Mouse (Mus musculus) 3T3-L1 (cell line): ENCODE measurements around the gene Sema6b.

Source experiments
- DNase-seq: peaks from one replicate; pipeline ENCODE4 v3.0.0-alpha.2; 2015; ENCODE audit warnings: low read depth, low spot score

Sema6b gene

DNA sequence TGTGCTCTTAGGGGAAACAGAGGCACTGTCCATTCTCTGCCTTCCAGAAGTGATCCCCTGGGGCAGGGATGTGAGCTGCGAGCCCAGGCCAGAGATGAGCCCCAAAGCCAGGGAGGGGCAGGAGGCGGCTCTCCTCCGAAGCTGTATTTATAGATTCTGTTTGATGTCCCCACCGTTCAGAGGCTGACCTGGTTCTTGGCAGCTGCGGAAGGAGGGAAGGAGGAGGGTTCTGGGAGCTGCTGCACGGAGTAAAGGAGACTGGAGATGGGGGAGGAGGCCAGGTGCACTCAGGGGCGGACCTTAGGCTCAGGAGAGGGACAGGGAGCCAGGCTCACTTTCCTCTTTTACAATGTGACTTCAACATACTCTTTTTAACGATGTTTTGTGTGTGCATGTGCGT lies 6.0 kb upstream of the Sema6b start:
- no peak for DNase-seq

DNA sequence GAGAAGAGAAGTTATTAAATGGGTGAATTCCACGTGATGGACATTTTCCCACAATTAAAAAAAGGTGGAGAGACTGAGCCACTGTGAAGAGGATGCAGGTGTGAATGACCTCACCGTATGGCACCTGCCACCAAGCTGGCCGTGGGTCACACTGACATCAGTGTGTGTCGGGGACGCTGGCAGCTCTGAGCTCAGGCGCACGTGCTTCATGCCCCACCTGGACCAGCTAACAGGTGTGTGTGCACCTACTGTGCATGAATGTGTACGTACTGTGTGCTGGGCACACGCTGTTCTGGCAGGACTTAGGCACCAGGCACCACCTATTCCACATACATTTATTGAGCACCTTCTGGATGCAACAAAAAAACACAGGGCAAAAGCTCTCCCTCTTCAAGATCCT lies 4.4 kb upstream of the Sema6b start:
- DNase-seq: no peak

DNA sequence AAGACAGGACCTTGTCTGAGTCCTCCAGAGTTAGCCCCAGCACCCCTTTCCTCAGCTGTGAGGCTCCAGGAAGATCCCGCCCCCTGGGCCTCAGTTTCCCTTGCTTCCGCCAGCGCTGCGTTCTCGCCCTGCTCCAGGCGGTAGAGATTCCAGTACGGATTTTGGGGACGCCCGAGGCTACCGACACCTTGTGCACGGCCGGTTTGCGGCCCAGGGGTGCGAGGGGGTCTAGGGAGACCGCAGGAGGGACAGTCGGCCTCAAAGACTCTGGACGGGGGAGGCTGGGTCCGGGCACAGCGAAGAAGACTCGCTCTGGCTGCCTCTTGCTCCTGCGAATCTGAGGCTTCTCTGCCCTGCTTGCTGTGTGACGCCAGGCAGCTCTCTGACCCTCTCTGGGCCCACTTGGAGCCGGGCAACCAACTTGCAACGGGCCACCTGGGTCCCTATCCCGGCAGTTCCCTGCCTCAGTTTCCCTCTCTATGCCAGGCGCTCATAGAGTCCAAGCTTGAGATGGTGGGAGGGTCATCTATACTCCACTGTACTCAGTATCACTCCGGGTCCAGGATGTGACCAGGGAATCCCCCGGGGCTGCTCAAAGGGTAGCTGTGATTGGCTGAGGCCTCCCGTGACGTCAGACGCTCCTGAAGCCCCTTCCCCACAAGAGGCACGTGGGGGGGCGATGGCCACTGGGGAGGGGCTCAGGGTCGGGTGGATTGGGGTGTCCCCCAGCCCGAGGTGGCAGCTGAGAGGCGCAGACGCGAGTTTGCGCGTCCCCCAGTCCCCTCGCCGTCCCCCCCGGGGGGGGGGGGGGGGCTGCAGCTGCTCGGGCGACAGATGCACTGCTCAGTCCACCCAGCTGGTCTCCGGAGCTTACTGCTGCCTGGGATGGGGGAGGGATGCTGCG lies 1.8 kb upstream of the Sema6b start:
- DNase-seq: no peak

DNA sequence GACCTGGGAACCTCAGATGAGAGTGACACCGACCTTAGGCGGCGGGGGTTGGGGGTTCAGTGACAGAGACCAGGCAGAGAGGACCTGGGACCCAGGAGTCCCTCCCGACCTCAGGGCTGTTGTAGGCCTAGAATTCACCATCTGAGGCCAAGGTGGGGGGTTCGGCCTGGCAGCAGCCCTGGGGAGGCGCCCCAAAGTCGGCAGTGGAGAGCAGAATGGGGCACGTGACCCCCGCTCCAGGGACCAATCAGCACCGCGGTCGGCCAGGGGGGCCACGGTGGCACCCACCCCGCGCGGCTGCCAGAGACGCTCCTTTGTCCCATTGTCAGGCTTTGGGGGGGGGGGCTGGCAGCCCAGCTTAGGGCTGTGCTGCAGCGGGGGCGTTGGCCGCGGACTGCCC lies 788 bp downstream of the Sema6b start:
- no peak for DNase-seq

DNA sequence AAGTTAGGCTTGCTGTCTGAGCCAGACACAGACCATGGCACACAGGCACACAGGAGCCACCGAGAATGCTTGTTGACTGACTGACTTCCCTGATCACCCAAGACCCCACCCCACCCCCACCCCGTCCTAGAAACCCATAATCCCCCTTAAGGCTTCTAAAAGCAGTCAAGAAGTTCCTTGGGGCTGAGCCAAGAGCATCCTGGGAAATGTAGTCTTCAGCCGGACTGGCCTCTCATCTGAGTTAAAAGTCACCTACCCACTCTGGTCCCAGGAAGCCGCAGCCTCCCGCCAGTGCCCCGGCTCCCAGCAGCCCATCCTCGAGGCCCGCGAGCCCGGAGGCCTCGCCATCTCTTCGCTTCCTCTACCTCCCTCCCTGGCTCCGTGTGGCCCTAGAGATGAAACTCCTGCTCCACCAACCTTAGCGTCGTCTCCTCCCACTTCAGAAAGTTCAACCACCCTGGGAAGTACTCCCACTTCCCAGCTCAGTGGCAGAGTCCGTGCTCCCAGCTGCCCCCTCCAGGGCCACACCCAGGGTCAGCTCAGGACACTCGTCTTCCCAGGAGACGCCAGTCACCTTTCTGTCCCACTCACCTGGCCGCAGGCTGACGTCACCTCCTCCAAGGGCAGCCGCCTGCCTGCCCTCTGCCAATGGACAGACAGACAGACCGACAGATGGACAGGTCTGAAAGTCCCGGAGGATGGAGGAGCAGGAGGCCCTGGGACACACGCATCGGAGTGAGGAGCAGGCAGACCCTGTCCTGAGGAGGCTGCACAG lies 2.1 kb downstream of the Sema6b start:
- DNase-seq: no peak

DNA sequence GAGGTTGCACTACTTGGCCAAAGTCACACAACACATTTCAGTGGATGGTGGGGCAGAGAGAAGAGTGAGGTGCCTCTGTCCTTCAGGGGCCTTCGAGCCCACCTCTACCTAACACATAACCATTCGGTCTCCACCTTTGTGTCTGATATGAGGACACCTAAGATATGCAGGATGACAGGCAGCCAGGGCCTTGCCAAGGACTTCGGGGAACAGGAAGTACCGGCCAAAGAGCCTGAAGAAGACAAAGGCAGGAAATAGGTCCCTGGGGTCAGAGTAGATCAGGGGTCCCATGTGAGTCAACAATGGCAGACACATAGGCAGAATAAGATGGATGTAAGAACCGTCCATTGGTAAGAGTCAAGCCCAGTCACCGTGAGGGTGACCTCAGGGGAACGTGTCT lies 3.6 kb downstream of the Sema6b start:
- DNase-seq: no peak

DNA sequence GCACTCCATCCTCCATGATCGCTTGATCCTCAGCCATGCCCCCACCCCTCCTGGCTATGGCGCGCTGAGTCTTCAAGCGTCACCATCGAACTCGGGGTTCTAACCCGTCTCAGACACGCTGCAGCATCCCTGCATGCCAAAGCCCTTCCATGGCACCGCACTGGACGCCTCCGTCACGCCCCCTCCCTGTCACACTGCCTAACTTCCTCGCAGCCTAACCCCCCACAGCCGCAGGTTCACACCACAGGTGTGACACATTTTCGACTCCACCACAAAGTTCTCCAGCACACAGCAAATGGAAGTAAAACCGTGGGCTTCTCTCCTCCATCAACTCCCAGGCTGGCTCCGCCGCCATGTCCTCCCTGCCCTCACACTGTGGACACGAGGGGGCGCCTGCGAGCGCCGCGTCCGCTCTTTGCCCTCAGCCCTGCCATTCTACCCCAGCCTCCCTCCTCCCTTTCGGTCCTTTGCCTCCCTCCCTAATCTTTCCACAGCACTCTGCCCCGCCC lies 5.6 kb downstream of the Sema6b start:
- DNase-seq: peak; percentile 58

DNA sequence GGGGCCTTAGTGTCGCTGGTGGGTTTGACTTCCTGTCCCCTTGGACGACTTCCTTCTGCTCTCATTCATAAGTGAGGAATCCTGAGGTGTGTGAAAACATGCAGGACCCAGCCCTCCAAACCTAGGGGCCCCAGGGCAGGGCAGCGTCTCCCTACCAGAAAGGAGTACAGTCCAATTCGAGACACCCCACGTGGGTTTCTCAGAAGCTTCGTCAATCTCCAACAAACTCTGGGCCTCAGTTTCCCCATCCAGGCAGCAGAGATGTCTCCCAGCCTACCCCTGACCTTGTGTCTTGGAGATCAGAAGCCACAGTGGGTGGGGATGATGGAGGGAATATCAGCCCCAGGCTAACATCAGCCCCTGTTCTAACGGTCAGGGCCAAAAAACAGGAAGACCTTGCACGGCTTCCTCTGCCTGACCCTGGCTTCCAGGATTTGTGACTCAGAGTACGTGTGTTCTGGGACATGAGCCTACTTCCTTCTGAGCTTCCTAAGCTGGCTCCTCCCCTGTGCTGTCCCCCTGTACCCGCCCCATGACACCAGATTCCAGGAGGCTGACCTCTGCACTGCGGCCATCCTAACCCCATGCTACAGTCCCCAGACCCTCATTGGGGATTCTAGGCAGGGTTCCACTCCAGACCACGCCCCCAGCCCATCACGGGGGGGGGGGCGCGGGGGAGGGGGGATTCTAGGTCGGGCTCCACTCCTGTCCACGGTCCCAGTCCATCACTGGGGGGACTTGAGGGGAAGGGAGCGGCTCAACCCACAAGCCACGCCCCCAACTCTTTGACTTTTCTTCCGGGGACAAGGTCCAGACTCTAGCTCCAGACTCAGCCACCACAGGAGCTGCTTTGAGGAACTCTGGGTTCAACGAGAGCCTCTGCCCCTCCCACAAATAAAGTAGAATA lies 6.4 kb downstream of the Sema6b start:
- peak; percentile 54 for DNase-seq

DNA sequence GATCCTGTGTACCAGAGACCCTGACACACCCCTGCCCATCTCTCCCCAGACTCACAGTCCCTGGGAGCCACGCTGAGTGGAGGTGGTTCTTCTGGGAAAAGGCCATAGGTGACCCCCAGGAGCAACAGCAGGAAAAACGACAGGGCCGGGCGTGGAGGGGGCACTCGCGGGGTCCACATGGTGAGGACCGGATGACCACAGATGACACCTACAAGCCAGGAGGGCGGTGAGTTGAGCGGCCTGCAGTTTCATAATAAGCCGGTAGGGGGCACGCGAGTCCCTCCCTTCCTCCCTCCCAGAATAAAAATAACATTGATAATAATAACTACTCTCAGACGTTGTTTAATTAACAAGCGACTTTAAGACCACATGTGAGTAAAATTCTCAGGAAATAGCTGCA lies 7.5 kb downstream of the Sema6b start:
- DNase-seq: peak; percentile 81

DNA sequence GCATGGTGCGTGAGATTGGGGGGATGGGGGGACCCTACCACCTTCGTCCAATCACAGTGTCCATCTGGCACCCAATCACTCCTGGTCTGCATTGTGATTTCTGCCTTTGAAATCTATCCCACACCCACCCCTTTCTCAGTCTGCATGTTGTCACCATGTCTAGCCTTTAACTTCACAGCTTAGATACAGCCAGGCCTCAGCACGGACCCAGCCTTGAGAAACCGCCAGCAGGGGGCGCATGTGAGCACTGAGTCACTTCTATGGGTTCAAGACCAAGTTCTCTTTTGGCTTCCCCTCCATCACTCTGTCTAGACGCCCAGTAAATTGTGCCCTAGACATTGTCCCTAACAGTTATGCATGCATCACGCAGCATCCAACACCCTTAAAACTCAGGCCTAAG lies 8.3 kb downstream of the Sema6b start:
- DNase-seq: peak; percentile 83

DNA sequence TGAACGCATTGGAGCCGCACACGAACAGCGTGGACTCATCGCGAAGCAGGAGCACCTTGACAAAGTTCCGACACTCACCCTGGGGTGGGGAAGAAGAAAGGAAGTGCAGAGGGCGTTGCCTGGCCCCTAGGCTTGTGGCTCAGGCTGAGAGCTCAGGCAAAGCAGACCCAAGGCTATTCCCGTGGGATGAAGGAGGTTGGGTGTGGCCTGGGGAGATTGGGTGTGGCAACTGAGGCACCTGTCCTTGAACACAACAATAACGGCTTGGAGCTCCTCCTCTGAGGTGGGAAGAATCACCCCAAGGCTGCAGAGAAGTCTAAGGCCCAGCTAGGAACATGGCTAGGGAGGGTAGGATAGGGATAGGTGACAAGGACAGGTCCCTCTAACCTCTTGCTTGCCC lies 9.0 kb downstream of the Sema6b start:
- DNase-seq: no peak

DNA sequence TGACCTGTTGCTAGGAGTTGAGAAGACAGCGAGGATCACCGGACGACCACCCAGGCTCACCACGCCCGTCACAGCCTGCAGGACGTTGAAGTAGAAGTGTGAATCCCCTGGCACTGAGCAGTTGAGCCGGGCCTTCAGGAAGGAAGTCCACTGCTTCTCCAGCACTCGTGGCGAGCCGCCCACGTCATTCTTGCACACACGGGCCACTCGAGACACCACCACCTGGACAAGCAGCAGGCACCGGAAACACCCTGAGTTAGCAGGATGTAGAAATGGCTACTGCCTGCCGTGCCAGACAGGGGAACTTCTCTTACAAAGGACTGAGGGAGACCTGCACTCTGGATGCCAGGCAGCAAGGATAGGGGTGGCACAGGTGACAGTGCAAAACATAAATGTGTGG lies 11.9 kb downstream of the Sema6b start:
- DNase-seq: no peak

DNA sequence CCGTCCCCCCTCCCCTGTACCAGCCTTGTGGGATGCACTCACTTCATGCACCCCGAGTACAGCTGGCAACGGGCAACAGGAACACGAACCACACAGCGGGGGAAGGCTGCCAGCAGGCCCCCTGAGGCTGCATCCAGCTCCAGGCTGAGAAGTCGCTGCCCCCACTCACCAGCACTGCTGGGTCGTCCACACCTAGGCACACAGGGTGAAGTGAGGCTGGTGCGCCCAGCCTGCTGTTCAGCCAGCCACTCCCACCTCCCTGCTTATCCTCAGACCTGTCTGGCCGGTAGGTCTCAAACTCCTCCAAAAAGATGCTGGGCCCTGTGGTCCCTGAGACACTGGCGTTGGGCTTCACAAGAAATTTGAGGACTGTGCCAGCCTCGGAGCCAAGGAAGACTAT lies 14.0 kb downstream of the Sema6b start:
- no peak for DNase-seq

DNA sequence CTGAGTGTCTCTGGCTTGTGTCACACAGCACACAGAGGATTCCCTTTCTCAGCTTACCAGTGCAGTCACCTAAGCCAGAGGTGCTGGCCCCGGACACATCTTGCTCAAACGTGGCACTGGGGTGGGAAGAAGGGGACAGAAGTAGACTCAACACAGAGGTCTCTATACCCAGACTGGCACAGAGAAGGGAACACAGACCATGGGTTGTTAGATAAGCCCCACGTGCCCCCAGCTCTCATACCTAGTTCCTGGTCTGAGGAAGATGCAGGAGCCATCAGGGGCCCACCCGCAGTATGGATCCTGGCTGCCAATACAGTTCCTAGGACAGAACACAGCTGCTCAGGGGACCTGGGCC lies 14.9 kb downstream of the Sema6b start:
- DNase-seq: no peak

DNA sequence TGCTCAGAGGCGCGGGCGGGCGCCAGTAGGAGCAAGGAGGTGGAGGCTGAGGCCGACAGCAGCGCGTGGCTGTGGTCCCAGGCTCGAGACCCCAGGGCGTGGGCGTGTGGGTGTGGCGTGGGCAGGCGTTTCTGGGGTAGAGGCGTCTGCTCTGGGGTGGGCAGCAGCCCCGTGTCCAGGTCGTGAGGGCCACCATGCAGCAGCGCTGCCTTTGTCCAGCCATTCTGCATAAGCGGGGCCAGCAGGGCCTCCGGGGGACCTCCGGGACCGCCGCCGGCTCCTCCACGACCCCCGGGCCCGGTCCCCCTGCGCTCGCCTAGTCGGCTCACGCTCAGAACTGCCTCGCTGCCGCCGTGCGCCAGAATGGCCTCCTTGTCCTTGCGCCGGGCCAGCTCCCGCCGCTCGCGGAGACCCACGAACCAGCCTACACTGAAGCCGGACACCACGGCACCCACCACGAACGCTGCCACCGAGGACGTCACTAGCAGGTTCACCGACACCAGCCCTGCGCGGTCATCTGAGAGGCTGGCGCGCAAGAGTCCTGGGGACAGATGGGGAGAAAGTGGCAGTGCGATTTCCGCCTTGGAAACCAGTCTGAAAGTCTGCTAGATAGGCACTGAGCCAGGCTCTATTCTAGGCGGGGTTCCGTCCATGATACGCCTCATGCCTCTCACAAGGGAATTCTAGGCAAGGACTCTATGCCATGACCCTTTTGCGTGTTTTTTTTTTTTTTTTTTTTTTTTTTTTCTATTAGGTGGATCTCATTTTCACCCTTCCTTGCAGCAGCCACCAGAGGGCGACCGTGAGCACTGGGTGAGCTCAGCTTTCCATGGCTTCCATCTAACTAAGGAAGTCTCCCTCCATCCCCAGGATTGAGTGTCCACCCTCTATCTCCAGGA lies 15.5 kb downstream of the Sema6b start:
- DNase-seq: peak; percentile 76

DNA sequence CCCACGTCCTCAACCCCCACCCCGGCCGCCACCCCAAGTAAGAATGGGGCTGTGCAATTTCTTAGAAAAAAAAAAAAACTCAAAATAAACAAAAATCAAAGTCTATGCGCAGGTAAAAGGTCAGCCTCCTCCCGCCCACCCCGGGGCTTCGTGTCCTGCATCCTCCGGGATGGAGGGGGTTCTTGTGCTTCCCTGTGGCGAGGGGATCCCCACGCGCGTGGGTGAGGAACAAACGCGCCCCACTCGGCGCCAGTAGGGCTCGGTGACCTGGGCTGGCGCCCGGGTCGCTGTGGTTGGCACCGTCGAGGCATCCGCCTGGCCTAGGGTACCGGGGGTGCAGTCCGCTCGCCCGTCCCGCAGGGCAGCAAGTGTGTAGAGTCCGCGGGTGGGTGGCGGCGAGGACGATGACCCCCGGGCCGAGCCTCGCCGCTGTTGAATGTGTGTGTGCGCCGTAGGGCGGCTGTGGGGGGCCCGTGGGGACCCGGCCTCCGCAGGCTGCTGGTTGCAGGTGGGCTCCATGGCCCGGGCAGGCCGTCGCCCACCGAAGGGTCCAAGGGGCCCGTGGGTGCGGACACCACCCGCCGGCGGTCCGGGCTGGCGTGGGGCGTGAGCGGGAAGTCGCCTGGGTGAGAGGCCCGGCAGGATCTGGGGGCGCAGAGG lies 16.3 kb downstream of the Sema6b start:
- no peak for DNase-seq

DNA sequence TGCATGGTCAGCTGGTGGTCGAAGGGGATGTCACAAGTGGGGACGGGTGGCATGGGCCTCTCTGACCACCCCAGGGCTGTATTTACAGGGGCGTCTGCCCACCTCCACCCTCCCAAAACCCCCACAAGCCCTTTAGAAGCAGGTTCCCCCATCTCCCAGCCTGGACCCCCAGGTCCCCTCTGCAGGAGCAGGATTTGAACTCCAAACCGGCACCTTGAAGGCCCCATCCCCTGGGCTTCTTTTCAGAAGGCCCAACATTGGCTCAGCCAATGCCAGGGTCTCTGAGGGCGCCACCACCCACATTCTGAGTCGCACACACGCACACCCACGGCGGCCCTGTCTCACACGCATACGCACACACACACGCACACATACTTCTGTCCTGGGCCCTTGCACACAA lies 17.0 kb downstream of the Sema6b start:
- DNase-seq: no peak

DNA sequence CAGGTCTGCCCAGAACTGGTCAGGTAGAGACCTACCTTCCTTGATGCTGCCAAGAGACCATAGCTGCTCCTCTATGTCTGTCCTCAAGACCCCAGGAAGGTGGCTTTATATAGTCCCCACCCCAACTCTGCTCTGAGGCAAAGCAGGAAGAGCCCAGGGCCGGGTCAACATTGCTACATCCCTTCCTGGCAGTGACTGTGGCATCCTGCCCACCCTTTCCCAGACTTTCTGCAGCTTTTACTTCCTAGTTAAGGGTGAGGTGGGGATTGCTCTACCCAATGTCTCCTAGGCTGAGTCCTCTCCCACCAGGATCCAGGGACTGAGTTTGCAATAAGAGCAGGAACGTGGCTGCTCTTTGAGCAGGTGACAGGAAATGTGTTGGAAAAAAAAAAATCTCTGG lies 18.3 kb downstream of the Sema6b start, which contains the start of gene Lrg1:
Gene Lrg1 (minus strand): TSS at position 176 of the 400 bp plus-strand sequence.
- DNase-seq: no peak

DNA sequence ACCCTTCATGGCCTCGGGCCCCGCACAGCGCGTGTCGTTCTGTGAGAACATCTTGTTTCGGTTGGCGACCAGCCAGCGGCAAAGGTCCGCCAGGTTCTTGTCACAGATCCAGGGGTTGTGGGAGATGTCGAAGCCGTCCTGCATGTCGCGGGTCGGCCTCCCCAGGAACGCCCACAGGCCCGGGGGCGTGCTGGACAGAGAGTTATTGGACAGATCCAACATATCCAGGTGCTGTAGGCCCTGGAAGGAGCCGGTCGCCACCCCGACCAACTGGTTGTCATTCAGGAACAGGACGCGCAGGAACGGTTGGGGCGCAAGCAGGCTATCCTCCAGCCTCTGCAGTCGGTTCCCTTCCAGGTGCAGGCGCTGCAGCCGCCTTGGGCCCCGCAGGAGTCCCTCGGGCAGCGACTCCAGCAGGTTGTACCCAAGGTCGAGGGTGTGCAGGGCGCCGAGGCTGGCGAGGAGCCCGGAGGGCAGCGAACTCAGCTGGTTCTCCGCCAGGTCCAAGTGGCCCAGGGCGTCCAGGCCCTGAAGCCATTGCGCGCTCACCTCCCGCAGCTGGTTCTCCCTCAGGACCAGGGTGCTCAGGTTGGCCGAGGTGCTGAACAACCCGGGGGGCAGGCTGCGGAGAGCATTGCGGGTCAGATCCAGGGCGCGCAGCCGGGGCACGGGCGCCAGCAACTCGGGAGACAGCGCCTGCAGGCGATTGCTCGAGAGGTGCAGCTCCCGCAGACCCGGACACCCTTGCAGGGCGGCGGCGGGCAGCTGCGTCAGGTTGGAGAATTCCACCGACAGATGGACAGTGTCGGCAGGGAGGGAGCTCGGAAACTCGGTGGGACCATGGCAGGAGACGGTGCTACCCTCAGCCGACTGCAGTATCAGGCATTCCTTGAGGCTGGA lies 19.9 kb downstream of the Sema6b start:
- no peak for DNase-seq
